Mouse (Mus musculus) liver, adult 2 months (tissue): Measurements from ENCODE around the gene Clk3.

Experiments used
- CTCF ChIP-seq: fragments of 200-500 bp; IDR thresholded peaks from 2 replicates; pipeline ENCODE4 v1.5.1; 2011; ENCODE audit warnings: low read depth, low read length, control low read depth
- POLR2A ChIP-seq: fragments of 200-500 bp; IDR thresholded peaks from 2 replicates; pipeline ENCODE4 v1.6.1; 2011; ENCODE audit warnings: low read length, control low read depth; ENCODE audit not compliant: insufficient read depth; ENCODE audit errors: extremely low read depth

GRCm38 (mm10) chr9:57724701-57725100 lies 41.0 kb downstream of the Clk3 start:
- TF ChIP-seq POLR2A (no peak), CTCF (no peak)
